Mouse (Mus musculus) thymus, postnatal 25 days (tissue): ENCODE results near the gene Pdcd7.
A peak's percentile ranks its signal among the peaks of the same experiment; 100 is the strongest.

Source experiments
- DNase-seq: peaks from one replicate; pipeline ENCODE4 v3.0.0; 2022

Pdcd7 gene

DNA sequence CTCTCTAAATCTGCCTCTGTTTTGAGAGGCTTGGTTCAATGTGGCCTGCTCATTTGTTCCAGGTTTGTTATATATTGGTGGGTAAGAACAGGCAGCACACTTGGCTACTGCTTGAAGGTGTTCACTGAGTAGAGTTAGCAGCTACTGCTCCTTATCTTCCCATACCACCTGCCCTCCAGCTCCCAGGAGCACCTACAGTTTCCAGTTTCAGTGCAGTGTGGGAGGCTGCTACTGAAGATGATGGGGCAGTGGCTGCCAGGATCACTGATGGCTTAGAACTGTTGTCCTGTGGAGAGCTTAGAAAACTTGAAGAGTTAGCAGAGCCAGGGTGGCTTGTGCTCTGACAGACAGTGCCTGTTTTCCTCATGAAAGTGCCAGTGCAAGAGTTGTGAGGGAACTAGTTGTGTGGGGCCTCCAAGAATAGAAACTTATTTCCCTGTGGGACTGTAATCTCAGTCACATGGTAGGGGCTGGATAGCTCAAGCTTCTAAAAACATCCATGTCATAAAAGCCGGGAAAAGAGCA is 13.1 kb downstream of the Pdcd7 start:
- no peak for DNase-seq

DNA sequence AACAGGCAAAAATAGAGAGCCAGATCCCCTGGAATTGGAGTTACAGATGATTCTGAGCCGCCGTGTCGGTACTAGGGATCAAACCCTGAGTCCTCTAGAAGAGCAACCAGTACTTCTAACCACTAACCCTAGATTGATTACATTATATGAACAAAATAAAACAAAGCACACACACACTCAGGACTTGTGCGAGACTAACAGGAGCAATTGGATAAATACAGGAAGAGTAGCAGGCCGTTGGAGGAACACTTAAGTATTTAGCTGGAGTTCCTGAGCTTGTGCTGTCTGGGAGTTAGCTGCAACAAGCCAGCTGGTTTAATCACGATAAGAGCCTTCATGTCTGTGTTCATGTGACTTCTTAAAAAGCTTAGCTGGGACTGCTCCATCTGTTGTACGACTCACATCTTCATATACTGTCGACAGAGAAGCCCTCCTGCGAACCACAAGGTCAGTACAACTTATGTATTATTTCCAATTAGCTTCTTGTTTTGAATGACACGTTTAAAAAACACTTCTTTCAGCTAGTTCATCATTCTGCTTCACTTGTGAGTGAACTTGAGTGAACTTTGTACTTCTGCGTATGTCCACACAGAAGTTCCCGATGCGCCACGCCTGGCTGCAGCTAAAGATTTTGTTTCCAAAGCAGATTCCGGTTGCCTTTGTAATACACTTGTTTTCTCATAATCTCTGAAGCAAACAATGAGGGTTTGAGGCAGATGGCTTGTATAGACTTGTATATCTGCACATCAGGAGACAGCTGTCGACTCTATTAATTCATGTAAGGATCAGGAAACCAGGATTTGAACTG is 14.9 kb downstream of the Pdcd7 start, which contains the start of gene Ubap1l:
Gene Ubap1l (plus strand): TSS at position 401 of the 808 bp plus-strand sequence.
- DNase-seq: no peak

DNA sequence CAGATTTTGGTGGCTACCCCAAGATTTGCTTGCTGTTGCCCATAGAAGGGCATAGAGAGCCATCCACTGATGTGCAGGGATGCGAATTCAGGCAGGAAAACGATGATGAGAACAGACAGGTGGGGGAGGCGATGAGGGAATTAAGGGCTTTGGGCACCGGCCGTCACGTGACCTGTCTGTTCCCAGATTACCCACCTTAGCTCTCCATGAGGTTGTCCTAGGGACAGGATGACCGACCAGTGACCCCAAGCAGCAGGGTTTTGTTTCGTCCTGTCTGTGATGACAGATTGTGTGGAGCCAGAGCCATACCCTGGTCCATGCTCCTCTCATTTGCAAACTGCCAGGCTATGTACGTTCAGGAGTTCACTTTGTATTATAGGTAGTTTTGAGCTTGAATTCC is 17.8 kb downstream of the Pdcd7 start:
- no peak for DNase-seq

DNA sequence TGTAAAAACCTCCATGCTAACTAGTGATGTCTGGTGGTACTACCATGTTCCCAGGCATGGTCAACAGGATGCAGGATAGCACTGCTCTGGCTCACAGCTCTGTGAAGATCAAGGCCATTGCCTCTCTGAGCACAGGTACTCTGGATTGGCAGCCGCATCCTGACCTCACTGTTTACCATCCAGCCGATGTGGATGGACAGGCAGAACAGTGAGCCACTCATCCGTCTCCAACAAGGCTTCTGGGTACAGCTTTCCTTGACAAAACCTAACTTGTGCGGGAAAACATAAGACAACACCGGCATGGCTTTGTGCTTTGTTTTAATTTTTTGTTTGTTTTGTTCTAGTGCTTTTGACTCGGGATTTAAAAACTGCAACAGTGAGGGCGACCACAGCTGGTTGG is 19.8 kb downstream of the Pdcd7 start:
- no peak for DNase-seq

DNA sequence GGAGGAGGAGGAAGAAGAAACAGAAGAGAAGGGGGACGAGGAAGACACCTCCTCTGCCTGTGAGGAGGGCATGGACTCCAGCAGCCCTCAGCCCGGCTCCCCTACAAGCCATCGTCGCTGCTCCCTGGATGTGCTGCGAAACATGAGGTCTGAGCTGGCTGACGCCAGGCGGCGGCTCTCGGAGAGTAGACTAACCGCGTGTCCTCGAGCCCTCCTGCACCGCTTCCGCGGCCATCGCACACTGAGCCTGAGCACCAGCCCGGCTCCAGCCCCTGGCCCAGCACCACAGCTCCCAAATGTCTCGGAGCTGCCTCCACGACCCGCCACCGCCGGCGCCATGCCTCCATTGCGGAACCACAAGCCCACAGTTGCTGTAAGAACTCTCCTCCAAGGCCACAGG is 25.9 kb downstream of the Pdcd7 start:
- DNase-seq: no peak

DNA sequence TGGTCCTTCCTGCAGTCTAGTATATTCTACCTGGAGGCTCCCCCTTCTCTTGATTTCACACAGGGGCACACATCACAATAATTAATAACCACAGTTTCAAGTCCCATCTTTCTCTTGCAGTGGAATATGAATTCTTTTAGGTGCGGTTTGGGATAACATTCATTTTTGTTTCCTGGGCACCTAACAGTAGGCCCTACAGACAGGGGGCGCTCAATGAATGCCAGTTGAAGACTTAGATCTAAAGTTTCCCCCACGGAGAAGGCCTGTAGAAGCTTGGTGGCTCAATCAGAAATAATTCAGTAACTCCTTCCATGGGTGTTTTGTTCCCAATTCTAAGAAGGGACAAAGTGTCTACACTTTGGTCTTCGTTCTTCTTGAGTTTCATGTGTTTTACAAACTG is 26.5 kb downstream of the Pdcd7 start:
- DNase-seq: peak; percentile 57

DNA sequence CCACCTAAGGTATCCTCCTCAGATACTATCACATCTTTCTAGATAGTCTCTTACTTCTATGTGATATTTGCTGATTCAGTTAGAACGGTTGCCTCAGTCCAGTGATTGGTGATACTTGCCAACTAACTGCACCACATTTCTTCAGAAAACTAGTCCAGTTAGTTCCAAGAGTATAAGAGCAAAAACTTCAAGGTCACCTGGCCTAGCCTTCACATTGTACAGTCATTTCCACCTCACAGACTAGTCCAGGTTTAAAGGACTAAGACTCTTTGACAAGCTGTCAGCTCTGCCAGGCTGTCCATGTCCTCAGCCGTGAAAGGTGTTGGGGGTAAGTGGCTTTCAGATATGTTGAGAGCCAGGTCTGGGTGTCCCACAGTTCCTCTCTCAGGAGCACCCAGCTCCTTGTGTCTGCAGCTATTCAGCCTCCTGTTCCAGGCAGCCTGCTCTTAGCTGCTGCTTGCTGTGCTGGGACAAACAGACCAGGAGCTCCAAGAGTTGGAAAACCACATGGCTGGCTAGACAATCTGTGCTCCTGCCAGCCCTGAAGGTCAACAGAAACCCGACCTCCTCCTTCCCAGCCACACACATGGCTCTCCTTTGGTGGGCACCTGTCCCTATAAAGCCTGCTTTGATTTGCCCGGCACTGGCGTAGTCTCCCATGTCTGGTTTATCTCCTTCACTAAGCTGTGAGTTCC is 28.7 kb downstream of the Pdcd7 start:
- no peak for DNase-seq

DNA sequence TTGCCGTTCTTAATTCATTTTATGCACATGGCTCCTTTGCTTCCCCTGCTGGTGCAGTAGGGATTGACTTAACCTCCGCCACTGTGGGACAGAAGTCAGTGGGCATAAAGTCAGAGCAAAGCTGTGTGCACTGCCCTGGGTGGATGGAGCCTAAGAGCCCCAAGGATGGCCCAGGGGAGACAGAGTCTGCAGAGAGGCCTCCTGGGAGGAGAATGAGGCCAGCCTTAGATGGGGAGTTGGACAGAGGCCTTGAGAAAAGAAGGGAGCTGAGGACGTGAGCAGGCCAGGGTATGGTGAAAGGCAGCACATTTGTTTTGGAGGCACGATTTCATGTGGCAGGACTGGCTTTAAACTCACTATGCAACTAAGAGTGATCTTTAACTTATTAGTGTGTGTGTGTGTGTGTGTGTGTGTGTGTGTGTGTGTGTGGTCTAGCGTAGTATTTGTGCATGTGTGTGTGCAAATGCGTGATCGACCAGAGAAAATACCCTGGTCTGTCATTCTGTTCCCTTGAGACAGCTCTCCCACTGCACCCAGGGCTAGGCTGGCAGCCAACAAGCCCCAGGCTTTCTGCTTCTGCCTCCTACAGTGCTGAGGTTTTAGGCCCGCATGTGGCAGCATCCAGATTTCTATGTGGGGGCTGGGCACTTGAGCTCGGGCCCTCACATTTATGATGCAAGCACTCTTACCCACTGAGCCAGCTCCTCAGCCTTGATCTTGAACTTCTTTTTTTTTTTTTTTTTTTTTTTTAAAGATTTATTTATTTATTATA is 29.4 kb downstream of the Pdcd7 start:
- no peak for DNase-seq

DNA sequence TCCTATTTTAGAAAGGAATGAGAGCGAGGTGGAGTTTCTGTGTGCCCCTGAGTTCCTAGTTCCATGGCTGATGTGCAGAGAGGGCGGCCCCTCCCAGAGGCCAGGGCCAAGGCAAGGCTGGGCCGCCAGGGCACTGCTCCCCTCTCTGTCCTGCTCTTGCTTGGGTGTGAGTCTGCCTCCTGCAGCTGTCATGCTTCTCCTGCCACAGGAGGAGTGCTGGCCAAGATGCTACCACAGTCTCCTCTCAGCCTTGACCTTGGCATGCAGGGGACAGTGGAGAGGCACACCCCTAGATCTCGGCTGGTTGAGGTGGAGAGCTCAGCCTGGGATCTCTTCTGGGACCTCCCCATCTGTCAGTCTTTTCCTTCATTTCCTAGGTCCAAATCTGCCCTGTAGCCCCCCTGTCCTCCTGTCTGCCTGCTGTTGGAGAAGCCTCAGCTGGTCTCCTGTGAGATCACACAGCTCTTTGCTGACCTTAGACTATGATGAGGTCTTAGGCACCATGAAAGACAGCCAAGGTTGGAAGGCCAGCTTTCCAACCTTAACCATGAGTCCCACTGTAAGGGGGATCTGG is 35.2 kb downstream of the Pdcd7 start:
- no peak for DNase-seq

DNA sequence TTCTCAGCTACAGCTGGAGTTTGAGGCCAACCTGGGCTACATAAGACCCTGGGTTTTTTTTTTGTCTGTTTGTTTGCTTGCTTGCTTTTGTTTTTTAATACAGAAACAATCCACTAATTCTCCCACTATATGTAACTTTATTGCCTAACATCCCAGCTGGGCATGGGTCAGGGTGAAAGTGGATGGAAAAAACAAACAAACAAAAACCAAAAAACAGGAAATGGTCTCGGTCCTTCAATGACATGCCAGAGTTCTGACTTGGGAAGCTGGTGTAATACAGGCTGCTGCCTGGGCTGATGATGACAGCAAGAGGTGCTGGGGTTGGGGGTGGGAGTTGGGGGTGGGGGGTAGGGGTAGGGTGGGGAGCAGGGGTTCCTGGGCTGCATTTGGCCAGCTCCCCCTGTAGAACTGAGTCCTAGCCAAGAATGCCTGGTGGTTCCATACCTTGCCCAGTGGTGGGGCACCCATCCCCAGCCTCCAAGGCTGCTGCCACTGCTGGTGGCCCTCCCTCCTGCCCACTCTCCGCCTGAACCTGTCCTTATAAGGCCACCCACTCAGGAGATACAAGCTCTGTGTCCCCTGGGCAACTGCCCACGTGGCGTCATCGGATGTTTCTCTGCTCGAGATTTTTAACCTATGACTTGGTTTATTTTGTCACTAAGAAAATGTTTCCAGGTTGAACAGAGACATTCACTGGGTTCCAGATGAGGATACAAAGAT is 36.3 kb downstream of the Pdcd7 start:
- DNase-seq: no peak

DNA sequence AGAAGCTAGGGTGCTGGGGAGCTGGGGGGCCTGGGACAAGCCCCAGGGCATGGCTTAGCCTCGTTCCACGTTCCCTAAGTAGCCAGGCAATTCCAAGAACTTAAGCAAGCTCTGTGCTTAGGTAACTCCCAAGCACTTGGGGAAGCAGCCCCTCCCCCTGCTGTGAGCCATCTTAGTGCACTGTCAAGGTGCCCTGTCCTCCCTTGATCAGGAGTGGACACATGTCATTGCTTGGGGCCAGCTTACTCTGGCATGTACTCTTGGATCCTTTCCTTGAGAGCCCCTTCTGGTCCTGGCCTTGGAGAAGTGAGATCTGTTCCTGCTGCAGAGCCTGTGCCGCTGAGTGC is 36.8 kb downstream of the Pdcd7 start:
- no peak for DNase-seq

DNA sequence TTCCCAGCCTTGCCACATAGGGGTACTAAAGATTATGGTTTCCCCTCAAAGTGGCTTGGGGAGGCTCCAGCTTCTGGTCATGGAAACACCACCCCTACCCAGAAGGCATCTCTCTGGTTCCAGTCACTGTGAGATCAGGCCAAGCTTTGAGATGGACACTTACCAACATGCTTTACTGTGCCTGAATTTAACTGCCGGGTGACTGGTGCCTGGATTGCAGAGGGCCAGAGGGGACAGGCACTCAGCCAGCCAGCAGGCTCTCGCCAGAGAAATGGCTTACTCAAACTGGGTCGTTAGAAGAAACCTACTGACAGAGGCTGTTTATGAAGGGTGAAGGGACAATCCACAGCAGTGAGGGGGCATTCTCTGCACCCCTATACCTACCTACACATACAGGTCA is 38.4 kb downstream of the Pdcd7 start:
- no peak for DNase-seq

DNA sequence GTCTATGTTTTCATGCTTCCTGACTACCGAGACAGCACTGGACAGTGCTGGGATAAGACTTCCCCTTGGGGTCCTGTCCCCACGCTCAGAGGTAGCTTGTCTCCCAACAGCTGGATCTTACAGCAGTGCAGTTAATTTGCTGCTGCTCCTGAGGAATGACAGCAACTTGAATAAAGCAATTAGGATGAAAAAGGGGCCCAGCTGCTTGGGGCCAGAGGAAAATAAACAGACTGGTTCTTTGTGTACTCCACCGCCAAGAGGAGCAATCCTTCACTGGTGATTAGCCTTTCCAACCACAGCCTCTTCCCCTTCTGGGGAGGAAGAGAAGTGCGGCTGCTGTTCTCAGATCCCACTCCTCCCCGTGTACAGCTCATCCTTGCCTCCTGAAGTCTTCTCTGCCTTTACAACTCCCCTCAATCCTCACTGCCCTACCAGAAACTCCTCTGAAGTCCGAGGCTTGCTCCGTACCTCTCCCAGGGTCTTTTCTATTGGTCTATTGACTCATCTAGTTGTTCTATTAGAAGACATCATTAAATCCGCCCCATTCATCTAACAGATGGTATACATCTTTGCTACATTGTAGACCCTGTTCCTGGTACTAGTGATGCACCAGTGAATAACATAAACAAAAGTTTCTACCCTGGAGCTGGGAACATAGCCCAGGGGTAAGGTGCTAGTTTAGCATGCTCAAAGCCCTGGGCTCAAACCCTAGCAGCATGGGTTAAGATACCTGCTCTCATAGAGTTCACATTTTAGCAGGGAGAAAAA is 40.7 kb downstream of the Pdcd7 start:
- no peak for DNase-seq

DNA sequence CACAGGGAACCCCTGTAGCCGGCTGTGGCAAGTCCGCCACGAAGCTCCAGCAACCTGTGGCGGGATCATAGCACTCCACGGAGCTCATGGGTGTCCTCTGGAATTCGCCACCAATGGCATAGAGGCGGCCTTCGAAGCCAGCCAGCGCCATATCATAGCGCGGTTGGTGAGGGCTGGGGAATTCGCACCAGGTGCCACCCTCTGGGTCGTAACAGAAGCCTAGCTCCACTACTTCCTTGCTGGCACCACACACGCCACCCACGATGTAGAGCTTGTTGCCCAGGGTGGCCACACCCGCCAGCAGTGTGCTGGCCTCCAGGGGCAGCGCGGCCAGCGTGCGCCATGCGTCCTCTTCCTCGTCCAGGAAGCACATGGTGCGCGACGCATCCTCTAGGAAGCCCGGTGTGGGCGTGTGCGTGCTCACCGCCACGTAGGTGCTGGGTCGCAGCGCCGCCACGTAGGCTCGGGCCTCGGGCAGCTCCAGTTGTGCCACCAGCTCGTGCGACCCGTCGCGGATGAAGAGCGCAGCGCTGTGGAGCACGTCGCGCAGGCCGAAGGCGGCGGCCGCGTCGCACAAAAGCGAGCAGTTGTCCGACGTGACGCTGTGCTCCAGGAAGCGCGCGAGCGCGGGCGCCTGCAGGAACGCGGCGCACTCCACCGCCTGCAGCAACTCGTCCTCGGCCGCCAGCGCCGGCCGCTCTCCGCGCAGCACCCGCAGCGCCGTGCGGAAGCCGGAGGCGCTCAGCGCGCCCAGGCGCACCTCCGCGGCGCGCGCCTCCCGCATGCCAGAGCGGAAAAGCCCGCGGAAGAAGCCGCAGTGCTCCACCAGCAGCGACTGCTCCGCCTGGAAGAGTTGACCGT is 45.1 kb downstream of the Pdcd7 start:
- no peak for DNase-seq

DNA sequence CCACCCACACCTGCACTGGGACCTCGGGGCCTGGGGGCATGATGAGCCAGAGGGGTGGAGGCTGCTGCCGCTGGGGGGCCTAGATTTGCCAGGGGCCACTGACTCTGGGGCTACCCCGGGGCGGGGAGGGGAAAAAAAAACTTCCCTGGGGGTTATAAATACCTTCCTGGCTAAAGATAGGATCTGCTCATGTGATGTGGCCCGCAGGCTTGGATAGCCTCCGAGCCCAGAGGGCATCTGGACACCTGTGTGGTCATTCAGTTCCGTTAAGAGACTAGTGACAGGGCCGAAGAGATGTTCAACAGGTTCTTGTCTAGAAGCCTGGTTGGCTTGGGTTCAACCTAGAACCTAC is 45.7 kb downstream of the Pdcd7 start, which contains the start of gene Kbtbd13:
Gene Kbtbd13 (minus strand): TSS at position 40 of the 352 bp plus-strand sequence.
- DNase-seq: no peak

DNA sequence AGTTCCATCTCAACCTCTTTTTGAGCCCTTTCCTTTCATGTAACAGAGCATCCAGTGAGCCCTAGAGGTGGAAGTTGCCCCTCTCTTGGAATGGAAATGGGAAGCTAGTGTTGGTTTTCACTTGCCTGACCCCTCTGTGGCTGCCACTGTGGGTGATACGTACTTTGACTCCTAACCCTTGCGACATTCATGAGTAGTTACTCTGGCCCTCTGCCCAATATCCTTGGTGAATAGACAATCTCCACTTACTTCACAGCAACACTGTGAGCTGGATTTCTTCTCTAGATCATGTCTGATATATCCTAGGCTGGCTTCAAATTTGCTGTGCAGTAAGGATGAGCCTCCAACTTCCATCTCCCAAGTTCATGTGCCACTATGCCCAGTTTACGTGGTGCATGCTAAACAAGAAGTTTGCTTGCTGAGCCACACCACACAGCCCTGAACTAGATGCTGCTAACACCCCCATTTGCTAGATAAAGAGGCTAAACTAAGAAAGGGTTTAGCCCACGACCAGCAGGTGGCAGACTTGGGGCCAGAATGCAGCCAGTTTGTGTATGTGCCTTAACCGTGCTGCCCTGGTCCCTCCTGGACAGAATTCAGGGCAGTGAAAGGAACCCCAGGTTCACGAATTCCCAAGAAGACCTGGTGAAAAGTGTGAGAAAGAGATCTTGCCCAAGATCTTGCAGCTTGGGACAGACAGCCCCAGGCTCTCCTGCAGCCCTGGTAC is 46.9 kb downstream of the Pdcd7 start:
- peak; percentile 60 for DNase-seq

DNA sequence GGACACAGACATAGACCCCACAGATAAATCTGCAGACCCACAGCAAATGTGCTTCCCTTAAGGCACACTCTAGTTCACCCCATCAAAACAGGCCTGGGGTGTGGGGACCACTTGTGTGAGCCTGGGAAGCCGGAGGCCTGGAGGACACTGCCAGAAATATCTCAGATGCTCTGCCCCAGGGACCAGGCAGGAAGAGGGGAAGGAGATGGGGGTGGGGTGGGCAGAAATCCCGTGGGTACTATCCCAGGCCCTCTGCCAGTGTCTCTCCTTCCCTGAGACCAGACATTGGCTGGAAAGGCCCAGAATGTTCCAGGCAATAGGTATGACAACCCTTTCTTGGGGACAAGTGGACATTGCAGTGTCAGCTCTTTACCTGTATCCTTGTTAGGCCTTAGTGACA is 47.7 kb downstream of the Pdcd7 start:
- no peak for DNase-seq

DNA sequence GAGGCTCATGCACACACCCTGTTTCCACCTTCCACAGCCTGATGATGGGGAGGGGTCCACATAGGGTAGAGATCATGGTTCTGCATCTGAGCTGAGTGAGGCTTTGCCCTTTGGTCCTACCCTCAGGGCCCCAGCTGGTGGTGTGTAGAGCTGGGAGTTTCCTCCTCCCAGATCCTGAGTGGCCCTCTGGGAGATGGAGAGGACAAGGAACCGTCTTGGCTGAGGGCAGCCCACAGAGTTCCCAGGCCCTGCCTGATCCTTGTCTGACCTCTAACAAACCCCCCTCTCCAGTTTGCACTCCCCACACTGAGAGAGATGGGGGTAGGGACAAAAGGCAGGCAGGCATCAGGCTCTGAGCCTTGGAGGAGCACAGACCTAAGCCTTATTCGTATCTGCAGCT is 48.5 kb downstream of the Pdcd7 start:
- no peak for DNase-seq

DNA sequence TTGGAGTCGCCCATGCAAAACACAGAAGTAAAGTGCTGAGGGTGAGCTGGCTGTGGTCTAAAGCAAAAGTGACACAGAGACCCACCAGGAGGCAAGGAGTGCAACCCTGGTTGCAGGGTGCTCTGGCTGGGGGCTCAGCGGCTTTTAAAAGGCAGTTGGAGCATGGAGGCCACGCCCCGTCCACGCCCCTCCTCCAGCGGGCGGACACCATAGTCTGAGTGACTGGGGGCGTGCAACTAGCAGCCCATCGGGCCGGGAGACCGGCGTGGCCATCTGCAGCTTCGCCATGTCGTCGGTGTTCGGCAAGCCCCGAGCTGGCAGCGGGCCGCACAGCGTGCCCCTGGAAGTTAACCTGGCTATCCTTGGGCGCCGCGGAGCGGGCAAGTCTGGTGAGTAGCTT is 52.4 kb downstream of the Pdcd7 start, which contains the start of gene Rasl12:
Gene Rasl12 (plus strand): TSS at position 228 of the 400 bp plus-strand sequence.
- DNase-seq: peak; percentile 59

DNA sequence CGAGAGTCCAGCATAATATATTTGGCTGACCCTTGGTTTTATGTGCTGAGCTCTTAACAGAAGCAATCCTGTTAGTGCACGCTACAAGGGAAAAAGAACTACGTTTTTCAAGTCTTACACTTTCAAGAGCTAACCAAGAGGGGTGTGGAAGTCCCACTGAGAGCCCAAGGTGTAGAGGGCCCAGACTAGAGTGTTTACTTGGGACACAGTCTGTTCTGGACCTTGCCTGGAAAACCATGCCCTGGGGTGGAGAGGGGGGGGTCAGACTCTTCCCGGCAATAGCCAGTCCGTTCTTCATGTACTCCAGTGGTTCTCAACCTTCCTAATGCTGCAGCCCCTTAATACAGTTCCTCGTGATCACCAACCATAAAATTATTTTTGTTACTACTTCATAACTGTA is 54.0 kb downstream of the Pdcd7 start:
- DNase-seq: no peak
